ENCODE assay signal across 8 mouse cellular contexts in genomic region chr10:7391561-7391934, GRCm38 (mm10).
DNase-seq lines count a peak whose midpoint lies in the region; ATAC-seq and TF ChIP-seq lines count a peak whose summit lies in the region.

No protein-coding gene starts in this region.

- intact Hi-C loops in heart, postnatal 10 days (cut with DNase I), result no loop called here

- peak overlapping the region; percentile 76 for H3K9ac ChIP-seq in heart, embryonic 13.5 days
- peak overlapping the region; percentile 68 for H3K9ac ChIP-seq in limb, embryonic 13.5 days

- 0 out of 2 replicates have a peak, but pooled peaks have one; percentile 25 for ATAC-seq in heart, embryonic 13.5 days (ENCODE audit: extremely low read depth, insufficient number of reproducible peaks, low FRiP score, low TSS enrichment)
- ATAC-seq in granulocyte monocyte progenitor cell, adult 5-6 weeks (replicated peaks; ENCODE audit: poor library complexity, severe bottlenecking), result peak; percentile 43
- peak; percentile 46 for ATAC-seq in limb, embryonic 13.5 days (ENCODE audit: low FRiP score, low read depth)

- H3K4me3 ChIP-seq in heart, embryonic 13.5 days, result peak overlapping the region; percentile 74
- H3K4me3 ChIP-seq in bone marrow macrophage, adult 2 months (ENCODE audit: insufficient read depth, low read length), result peak overlapping the region; percentile 70
- H3K4me3 ChIP-seq in limb, embryonic 13.5 days, result peak overlapping the region; percentile 62
- H3K4me3 ChIP-seq in small intestine, adult 2 months (ENCODE audit: low read depth, low read length), result peak overlapping the region; percentile 67

- no peaks in the 10 kb centered on the region for H3K36me3 ChIP-seq in heart, embryonic 13.5 days
- H3K36me3 ChIP-seq in limb, embryonic 13.5 days, result no peaks in the 10 kb centered on the region
- no peaks in the 10 kb centered on the region for H3K36me3 ChIP-seq in small intestine, adult 2 months (ENCODE audit: control insufficient read depth, insufficient read depth, low read length)

- 0% methylated on average over 20 of the region's 20 CpGs for WGBS in heart, embryonic 13.5 days
- WGBS in limb, embryonic 13.5 days, result under 1% methylated on average over 20 of the region's 20 CpGs
- 0% methylated on average over 20 of the region's 20 CpGs for WGBS in small intestine, adult 2 months

- H3K27ac ChIP-seq in heart, embryonic 13.5 days (replicated peaks), result no peak overlapping the region
- no peak overlapping the region for H3K27ac ChIP-seq in bone marrow macrophage, adult 2 months (ENCODE audit: insufficient read depth, low read depth, low read length)
- no peak overlapping the region for H3K27ac ChIP-seq in limb, embryonic 13.5 days
- no peak overlapping the region for H3K27ac ChIP-seq in small intestine, adult 2 months (ENCODE audit: insufficient read depth, low read depth, low read length)

- peak overlapping the region; percentile 99 for H3K4me2 ChIP-seq in heart, embryonic 13.5 days
- H3K4me2 ChIP-seq in limb, embryonic 13.5 days (replicated peaks), result peak overlapping the region; percentile 99

- no peak for TF ChIP-seq CTCF in bone marrow macrophage, adult 2 months (IDR thresholded peaks at IDR 0.05; ENCODE audit: low read depth, low read length)
- no peak for TF ChIP-seq CTCF in small intestine, adult 2 months (IDR thresholded peaks at IDR 0.05; ENCODE audit: extremely low read depth, insufficient read length, insufficient replicate concordance, low read depth, low read length)

- peaks cover 40% of the 10 kb centered on the region for H3K27me3 ChIP-seq in heart, embryonic 13.5 days (replicated peaks)
- H3K27me3 ChIP-seq in limb, embryonic 13.5 days, result peaks cover 46% of the 10 kb centered on the region
- peaks cover 24% of the 10 kb centered on the region for H3K27me3 ChIP-seq in small intestine, adult 2 months (ENCODE audit: control insufficient read depth, insufficient read depth, low read length)

- H3K9me3 ChIP-seq in heart, embryonic 13.5 days, result no peaks in the 10 kb centered on the region
- no peaks in the 10 kb centered on the region for H3K9me3 ChIP-seq in limb, embryonic 13.5 days

- TF ChIP-seq POLR2A in bone marrow macrophage, adult 2 months (IDR thresholded peaks at IDR 0.05; ENCODE audit: borderline replicate concordance, low read depth, low read length), result no peak
- no peak for TF ChIP-seq POLR2A in small intestine, adult 2 months (IDR thresholded peaks at IDR 0.05; ENCODE audit: low read depth, low read length)

- DNase-seq in heart, postnatal 10 days, result no peak
- DNase-seq in urinary bladder, postnatal 25 days (ENCODE audit: low spot score), result no peak
- no peak for DNase-seq in layer of hippocampus, postnatal 36 days

- peaks cover 13% of the 10 kb centered on the region for H3K4me1 ChIP-seq in heart, embryonic 13.5 days
- no peaks in the 10 kb centered on the region for H3K4me1 ChIP-seq in bone marrow macrophage, adult 2 months (ENCODE audit: control insufficient read depth, insufficient read depth, low read length)
- H3K4me1 ChIP-seq in limb, embryonic 13.5 days, result peaks cover 20% of the 10 kb centered on the region
- peaks cover 5% of the 10 kb centered on the region; the same call in 1 of the 2 replicates for H3K4me1 ChIP-seq in small intestine, adult 2 months (ENCODE audit: control insufficient read depth, insufficient read depth, insufficient read length, low read length)
